Mouse (Mus musculus): ENCODE data around the gene Fmo6. TPM values are rescaled to one million over a fixed set of nuclear protein-coding genes. Genes with fewer than 3 reads are reported as not detected.

Gene Fmo6
- total and polyA plus RNA-seq, 2 experiments from 2014 or later: 0.11 TPM; not detected in 1

DNA sequence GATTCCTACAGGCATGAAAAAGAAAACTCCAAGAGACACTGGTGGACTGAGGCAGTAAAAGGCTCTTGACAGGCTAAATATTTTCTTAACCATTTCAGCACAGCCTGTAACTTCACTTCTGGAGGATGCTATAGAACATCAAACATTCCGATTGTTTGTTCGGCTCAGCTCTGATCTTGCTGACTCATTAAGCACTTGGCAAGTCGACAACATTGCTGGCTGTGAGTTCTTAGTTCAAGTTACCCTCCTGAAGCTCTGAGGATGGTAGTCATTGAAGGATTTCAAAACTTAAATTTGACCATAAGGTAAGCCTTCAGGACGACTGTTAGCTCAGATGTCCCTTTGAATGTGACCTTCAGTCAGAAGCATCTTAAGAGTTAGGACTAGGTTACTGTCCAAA, 69.9 kb downstream of the Fmo6 start:
- no peak overlapping the region for H3K4me3 ChIP-seq (ENCODE audit: low read depth, low read length)
- H3K36me3 ChIP-seq (ENCODE audit: insufficient read depth, low read length): no peaks in the 10 kb centered on the region
- no peaks in the 10 kb centered on the region for H3K27me3 ChIP-seq (ENCODE audit: insufficient read depth, low read length)
- DNase-seq (ENCODE audit: low spot score) (no peak), ATAC-seq (ENCODE audit: low FRiP score) (no peak)
- H3K4me2 ChIP-seq (ENCODE audit: low read depth, low read length, poor library complexity, severe bottlenecking): no peak overlapping the region
- H3K9me3 ChIP-seq (ENCODE audit: low read length): no peaks in the 10 kb centered on the region
- TF ChIP-seq CTCF (IDR thresholded peaks at IDR 0.05): no peak
- H3K9ac ChIP-seq (replicated peaks; ENCODE audit: low read length, poor library complexity, severe bottlenecking): no peak overlapping the region
- H3K27ac ChIP-seq (ENCODE audit: low read depth, low read length): no peak overlapping the region
- H3K4me1 ChIP-seq (ENCODE audit: insufficient read depth, low read length): no peaks in the 10 kb centered on the region
- 86% methylated on average over 4 of the region's 4 CpGs for WGBS

Other genes starting within 250 kb of the Fmo6 start
- 71.5 and 91.8 TPM in 2 replicates for gene Prrc2c, start 197.0 kb downstream of the Fmo6 start, total RNA-seq (2014; rRNA removed)
- gene Prrc2c, start 197.0 kb downstream of the Fmo6 start, polyA plus RNA-seq (2015; fragmentation: Nextera tagmentation; extraction: Ambion mirVana): 121 and 155 TPM in 2 replicates
- gene Fmo4, start 123.5 kb downstream of the Fmo6 start, total RNA-seq (2014; rRNA removed): 0.42 and 0.77 TPM in 2 replicates
- 0.78 and 1.2 TPM in 2 replicates for gene Fmo4, start 123.5 kb downstream of the Fmo6 start, polyA plus RNA-seq (2015; fragmentation: Nextera tagmentation; extraction: Ambion mirVana)
- 69.1 and 77.2 TPM in 2 replicates for gene Fmo1, start 70.9 kb downstream of the Fmo6 start, total RNA-seq (2014; rRNA removed)
- gene Fmo1, start 70.9 kb downstream of the Fmo6 start, polyA plus RNA-seq (2015; fragmentation: Nextera tagmentation; extraction: Ambion mirVana): 35.0 and 40.9 TPM in 2 replicates
- 0.44 and 0.80 TPM in 2 replicates for gene Fmo2, start 38.8 kb downstream of the Fmo6 start, total RNA-seq (2014; rRNA removed)
- gene Fmo2, start 38.8 kb downstream of the Fmo6 start, polyA plus RNA-seq (2015; fragmentation: Nextera tagmentation; extraction: Ambion mirVana): 0.06 and 0.14 TPM in 2 replicates
- not detected in 2 replicates for gene Fmo3, start 47.0 kb upstream of the Fmo6 start, total RNA-seq (2014; rRNA removed)
- not detected in 2 replicates for gene Fmo3, start 47.0 kb upstream of the Fmo6 start, polyA plus RNA-seq (2015; fragmentation: Nextera tagmentation; extraction: Ambion mirVana)
- not detected in 2 replicates for gene Mroh9, start 148.2 kb upstream of the Fmo6 start, total RNA-seq (2014; rRNA removed)
- gene Mroh9, start 148.2 kb upstream of the Fmo6 start, polyA plus RNA-seq (2015; fragmentation: Nextera tagmentation; extraction: Ambion mirVana): not detected in 2 replicates

Measured in midbrain, postnatal 0 days (tissue).